Mouse (Mus musculus) thymus, adult 18-20 months (tissue): ENCODE measurements around the gene Upk2.

Source experiments
- DNase-seq, 2 experiments: peaks; one replicate each; pipeline ENCODE4 v3.0.0; 2022; ENCODE audit warnings: mixed read lengths in 2 of 2

Gene Upk2

GRCm38 (mm10) chr9:44406906-44407751, 47.6 kb downstream of the Upk2 start, which contains the start of the genes Rps25 and Trappc4:
TSS of gene Rps25 (plus strand) at chr9:44407139.
TSS of gene Trappc4 (minus strand) at chr9:44407600.
- DNase-seq = peak; percentile 79 to 86

GRCm38 (mm10) chr9:44405011-44405410, 49.8 kb downstream of the Upk2 start:
- DNase-seq = no peak
